Mouse (Mus musculus): Measurements from ENCODE around the gene Gm20388. TPM values are rescaled to one million over a fixed set of nuclear protein-coding genes. Genes with fewer than 3 reads are reported as not detected.

Gm20388 gene
- polyA plus RNA-seq, 1 experiment from 2014 or later = not detected

DNA sequence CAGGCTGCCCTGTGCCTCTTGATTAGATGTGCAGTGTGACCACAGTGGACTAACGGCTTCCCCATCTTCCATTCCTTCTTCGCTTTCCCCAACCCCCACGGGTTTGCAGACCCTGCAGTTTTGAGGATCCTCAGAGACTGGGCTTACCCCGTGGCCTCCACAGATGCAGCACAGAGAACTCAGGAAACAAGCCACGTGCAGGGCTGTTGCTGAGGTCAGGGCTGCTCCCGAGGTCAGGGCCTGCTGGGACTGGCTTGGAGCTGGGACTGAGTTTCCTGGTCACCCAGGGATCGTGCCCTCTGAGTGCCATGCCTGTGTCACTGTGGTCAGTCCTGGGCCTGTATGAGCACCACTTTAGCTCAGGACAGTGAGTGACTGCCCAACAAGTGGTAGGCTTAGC, 2554.3 kb downstream of the Gm20388 start:
- no peak for ATAC-seq (replicated peaks)
- H3K4me3 ChIP-seq = no peak overlapping the region

GRCm38 (mm10) chr8:122467816-122468215, 2557.2 kb downstream of the Gm20388 start:
- peaks cover 24% of the 10 kb centered on the region for H3K36me3 ChIP-seq
- WGBS = 87% methylated on average over 13 of the region's 13 CpGs

More for the DNA sequence above, 2554.3 kb downstream of the Gm20388 start:
- Histone ChIP-seq H3K27ac (replicated peaks) (no peak overlapping the region), H3K27me3 (peaks cover 27% of the 10 kb centered on the region), H3K9me3 (no peaks in the 10 kb centered on the region), H3K4me2 (replicated peaks) (no peak overlapping the region), H3K9ac (replicated peaks) (no peak overlapping the region), H3K36me3 (peaks cover 20% of the 10 kb centered on the region), H3K4me1 (peaks cover 10% of the 10 kb centered on the region)
- WGBS = 74% methylated on average over 7 of the region's 7 CpGs

DNA sequence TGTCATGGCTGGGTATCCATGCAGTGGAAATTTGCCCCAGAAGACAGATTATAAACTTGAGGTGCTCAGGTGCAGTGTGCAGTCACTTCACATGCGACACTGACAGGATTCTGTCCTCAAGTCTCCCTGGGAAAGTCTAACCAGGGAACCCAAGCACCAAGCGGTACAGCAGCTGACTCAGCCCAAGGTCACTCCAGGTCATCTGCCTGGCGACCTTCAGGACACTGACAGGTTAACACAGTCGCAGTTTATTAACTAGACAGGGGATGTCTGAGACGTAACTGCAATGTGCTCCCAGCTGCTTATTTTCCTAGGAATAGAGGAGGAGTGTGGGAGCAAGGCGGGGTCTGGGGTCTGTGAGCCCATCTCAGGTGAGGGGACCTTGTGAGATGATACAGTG, 2558.8 kb downstream of the Gm20388 start:
- Histone ChIP-seq H3K27ac (replicated peaks) (no peak overlapping the region), H3K4me1 (peaks cover 4% of the 10 kb centered on the region), H3K4me2 (replicated peaks) (no peak overlapping the region), H3K4me3 (no peak overlapping the region), H3K27me3 (no peaks in the 10 kb centered on the region), H3K9ac (replicated peaks) (no peak overlapping the region), H3K9me3 (no peaks in the 10 kb centered on the region), H3K36me3 (peaks cover 28% of the 10 kb centered on the region)
- ATAC-seq (replicated peaks) = no peak
- WGBS = 88% methylated on average over 6 of the region's 6 CpGs

More at GRCm38 (mm10) chr8:122467816-122468215, 2557.2 kb downstream of the Gm20388 start:
- Histone ChIP-seq H3K4me3 (no peak overlapping the region), H3K4me2 (replicated peaks) (no peak overlapping the region), H3K4me1 (no peaks in the 10 kb centered on the region), H3K27ac (replicated peaks) (no peak overlapping the region), H3K27me3 (0 out of 2 replicates have a peak, but pooled peaks cover 3% of the 10 kb centered on the region), H3K9me3 (no peaks in the 10 kb centered on the region), H3K9ac (replicated peaks) (no peak overlapping the region)
- no peak for ATAC-seq (replicated peaks)

DNA sequence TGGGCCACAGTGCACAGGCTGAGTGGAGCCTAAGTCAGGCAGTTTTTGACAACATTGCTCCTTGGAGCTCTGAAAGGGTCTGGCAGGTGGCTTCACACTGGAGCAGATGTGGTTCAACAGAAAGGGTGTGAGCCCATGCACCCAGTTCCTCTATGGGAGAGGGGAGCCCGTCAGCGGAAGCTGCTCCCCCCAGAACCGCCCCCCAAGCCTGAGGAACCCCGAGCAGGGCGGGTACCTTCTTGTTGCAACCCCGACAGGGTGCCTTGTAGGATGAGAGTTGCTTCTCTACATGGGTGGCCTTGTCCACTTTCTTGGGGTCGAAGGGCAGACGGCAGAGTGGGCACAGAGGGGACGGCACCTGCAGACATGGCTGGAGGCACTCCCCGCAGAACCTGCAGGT, 2559.3 kb downstream of the Gm20388 start:
- H3K27ac ChIP-seq (replicated peaks) = no peak overlapping the region
- H3K9me3 ChIP-seq = no peaks in the 10 kb centered on the region
- H3K27me3 ChIP-seq = no peaks in the 10 kb centered on the region
- H3K4me2 ChIP-seq (replicated peaks) = no peak overlapping the region
- ATAC-seq (replicated peaks) = no peak
- peaks cover 9% of the 10 kb centered on the region for H3K4me1 ChIP-seq
- H3K9ac ChIP-seq (replicated peaks) = no peak overlapping the region
- no peak overlapping the region for H3K4me3 ChIP-seq
- 85% methylated on average over 10 of the region's 10 CpGs for WGBS
- H3K36me3 ChIP-seq = peaks cover 28% of the 10 kb centered on the region

- Histone ChIP-seq H3K4me3 (no peak overlapping the region), H3K36me3 (peaks cover 28% of the 10 kb centered on the region), H3K27ac (replicated peaks) (no peak overlapping the region), H3K4me1 (peaks cover 13% of the 10 kb centered on the region), H3K9me3 (no peaks in the 10 kb centered on the region), H3K27me3 (no peaks in the 10 kb centered on the region), H3K4me2 (replicated peaks) (no peak overlapping the region), H3K9ac (replicated peaks) (no peak overlapping the region)
- no peak for ATAC-seq (replicated peaks)
- WGBS = 80% methylated on average over 5 of the region's 5 CpGs
Measured at GRCm38 (mm10) chr8:122470691-122471090, 2560.1 kb downstream of the Gm20388 start.

GRCm38 (mm10) chr8:122473911-122474421, 2563.3 kb downstream of the Gm20388 start:
- no peak overlapping the region for H3K4me3 ChIP-seq
- no peak for ATAC-seq (replicated peaks)
- no peak overlapping the region for H3K27ac ChIP-seq (replicated peaks)
- no peaks in the 10 kb centered on the region for H3K27me3 ChIP-seq
- H3K4me1 ChIP-seq = peaks cover 23% of the 10 kb centered on the region
- 92% methylated on average over 8 of the region's 8 CpGs for WGBS
- H3K4me2 ChIP-seq (replicated peaks) = no peak overlapping the region
- no peaks in the 10 kb centered on the region for H3K9me3 ChIP-seq
- H3K9ac ChIP-seq (replicated peaks) = no peak overlapping the region
- H3K36me3 ChIP-seq = peaks cover 14% of the 10 kb centered on the region

DNA sequence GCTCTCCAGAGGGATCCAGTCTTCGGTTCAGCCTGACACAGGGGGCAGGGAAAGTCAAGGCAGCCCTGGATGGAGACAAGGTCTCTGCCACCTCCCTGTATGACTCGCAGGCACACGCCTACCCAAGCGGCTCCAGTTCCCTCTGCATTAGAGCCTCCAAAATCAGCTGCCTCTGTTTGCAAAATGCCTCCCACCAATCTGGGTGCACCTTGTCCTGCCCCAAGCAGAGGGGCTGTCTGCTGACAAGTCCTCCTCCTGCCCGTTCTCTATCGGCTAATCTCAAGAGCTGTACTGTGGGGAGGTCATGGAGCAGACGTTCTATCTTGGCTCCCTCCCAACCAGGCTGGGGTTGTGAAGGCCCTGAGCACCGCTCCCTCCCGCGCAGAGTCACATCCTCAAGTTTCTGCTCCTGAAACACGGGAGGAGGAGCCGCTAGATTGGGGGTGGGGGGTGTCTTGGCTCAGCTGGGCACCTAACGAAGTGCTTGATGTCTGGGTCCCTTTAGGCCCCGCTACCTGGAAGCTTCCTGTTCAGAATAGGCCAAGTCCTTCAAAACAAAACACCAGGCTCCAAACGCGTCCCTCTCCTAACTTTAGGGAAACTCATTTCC, 2564.4 kb downstream of the Gm20388 start:
- Histone ChIP-seq H3K4me3 (peak overlapping the region; percentile 94), H3K4me2 (replicated peaks) (peak overlapping the region; percentile 86), H3K9me3 (no peaks in the 10 kb centered on the region), H3K27ac (replicated peaks) (peak overlapping the region; percentile 80; the same call in 1 of the 2 replicates), H3K27me3 (no peaks in the 10 kb centered on the region), H3K9ac (replicated peaks) (peak overlapping the region; percentile 90), H3K36me3 (peaks cover 25% of the 10 kb centered on the region), H3K4me1 (peaks cover 23% of the 10 kb centered on the region)
- WGBS = 18% methylated on average over 16 of the region's 16 CpGs
- ATAC-seq (replicated peaks) = peak; percentile 5; the same call in 1 of the 2 replicates

DNA sequence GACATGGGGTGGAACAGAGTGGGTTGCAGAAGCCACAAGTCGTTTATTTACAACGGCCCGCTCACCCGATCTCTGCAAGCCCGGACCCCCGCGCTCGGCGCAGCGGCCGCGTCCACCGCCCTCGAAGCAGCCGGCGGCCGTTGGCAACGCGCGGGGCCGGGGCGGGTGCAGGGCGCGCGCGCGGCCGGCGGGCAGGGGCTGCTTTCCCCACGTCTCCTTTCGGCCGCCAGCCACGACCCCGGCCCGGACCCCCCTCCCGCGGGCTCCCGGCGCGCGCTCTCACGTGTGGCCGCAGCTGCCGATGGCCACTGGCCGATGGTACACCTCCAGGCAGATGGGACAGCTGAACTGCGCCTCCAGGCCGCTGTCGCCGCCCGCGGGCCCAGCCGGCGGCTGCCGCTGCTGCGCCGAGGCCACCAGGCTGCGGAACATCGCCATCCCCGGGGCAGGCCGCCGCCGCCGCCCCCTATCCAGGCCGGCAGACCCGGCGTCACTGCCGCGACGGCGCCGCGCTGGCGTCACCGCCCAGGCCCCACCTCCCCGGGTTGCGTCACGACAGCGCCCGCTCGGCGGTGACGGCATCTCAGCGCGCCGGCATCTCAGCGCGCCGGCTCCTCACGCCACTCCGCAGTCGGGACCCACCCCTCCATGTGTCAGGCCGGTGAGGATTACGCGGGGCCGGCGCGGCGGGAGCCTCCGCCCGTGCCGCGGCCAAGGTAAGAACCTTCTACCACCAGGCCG, 2565.1 kb downstream of the Gm20388 start, which contains the start of the genes Rnf166 and Ctu2:
Gene Rnf166, minus strand, starts transcription at position 485 of the 741 bp plus-strand sequence.
Gene Ctu2, plus strand, starts transcription at position 564 of the 741 bp plus-strand sequence.
- Histone ChIP-seq H3K27me3 (no peaks in the 10 kb centered on the region), H3K4me2 (replicated peaks) (peak within 1 kb of the TSS; percentile 86), H3K9me3 (no peaks in the 10 kb centered on the region), H3K36me3 (peaks cover 25% of the 10 kb centered on the region), H3K4me1 (peaks cover 23% of the 10 kb centered on the region), H3K9ac (replicated peaks) (peak within 1 kb of the TSS; percentile 90), H3K27ac (replicated peaks) (peak within 1 kb of the TSS; percentile 80), H3K4me3 (peak within 1 kb of the TSS; percentile 94)
- WGBS = under 1% methylated on average over 93 of the region's 103 CpGs
- ATAC-seq (replicated peaks) = peak; percentile 94

DNA sequence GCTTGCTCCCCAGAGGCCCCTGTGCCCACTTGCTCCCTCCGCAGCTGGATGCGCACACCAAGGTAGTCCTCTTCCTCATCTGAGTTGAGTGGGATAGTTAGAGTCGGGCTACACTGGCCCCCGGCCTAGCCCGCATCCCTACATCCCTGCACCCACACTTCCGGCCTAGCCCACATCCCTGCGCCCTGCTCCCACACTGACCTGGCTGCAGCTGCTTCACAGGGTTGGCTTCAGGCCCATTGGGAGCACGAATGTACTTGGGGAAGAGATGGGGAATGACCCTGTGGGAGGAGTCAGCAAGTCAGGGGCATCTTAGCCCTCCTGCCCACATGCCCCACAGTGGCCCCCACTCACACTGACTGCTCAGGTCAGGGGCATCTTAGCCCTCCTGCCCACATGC, 2571.8 kb downstream of the Gm20388 start:
- Histone ChIP-seq H3K27me3 (no peaks in the 10 kb centered on the region), H3K9me3 (no peaks in the 10 kb centered on the region), H3K4me2 (replicated peaks) (no peak overlapping the region), H3K27ac (replicated peaks) (no peak overlapping the region), H3K9ac (replicated peaks) (no peak overlapping the region), H3K4me1 (no peaks in the 10 kb centered on the region; the same call in 1 of the 2 replicates), H3K4me3 (no peak overlapping the region), H3K36me3 (peaks cover 57% of the 10 kb centered on the region)
- WGBS = 96% methylated on average over 8 of the region's 8 CpGs
- ATAC-seq (replicated peaks) = no peak

DNA sequence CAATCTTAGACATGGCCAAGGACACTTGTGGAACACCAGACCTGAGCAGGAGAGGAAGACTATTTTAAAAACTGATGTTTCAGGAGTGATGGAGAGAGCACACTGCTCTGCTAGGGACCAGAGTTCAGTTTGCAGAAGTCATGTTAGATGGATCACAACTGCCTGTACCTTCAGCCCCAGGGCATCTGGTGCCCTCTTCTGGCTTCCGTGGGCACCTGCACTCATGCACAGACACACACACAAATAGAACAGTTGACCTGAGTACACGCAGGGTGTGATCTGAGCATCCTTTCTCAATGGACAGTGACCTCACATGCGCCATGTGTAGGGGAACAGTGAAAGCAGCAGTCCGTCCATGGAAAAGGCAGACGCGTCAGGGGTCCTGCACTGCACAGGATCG, 2573.2 kb downstream of the Gm20388 start:
- H3K9me3 ChIP-seq = no peaks in the 10 kb centered on the region
- H3K4me2 ChIP-seq (replicated peaks) = no peak overlapping the region
- peaks cover 52% of the 10 kb centered on the region for H3K36me3 ChIP-seq
- no peak for ATAC-seq (replicated peaks)
- no peak overlapping the region for H3K27ac ChIP-seq (replicated peaks)
- H3K27me3 ChIP-seq = no peaks in the 10 kb centered on the region
- H3K9ac ChIP-seq (replicated peaks) = no peak overlapping the region
- WGBS = 95% methylated on average over 7 of the region's 7 CpGs
- H3K4me3 ChIP-seq = no peak overlapping the region
- H3K4me1 ChIP-seq = peaks cover 4% of the 10 kb centered on the region; the same call in 1 of the 2 replicates

GRCm38 (mm10) chr8:122484831-122485230, 2574.2 kb downstream of the Gm20388 start:
- Histone ChIP-seq H3K9me3 (no peaks in the 10 kb centered on the region), H3K4me2 (replicated peaks) (no peak overlapping the region), H3K9ac (replicated peaks) (no peak overlapping the region), H3K4me3 (no peak overlapping the region), H3K4me1 (peaks cover 4% of the 10 kb centered on the region; the same call in 1 of the 2 replicates), H3K27me3 (no peaks in the 10 kb centered on the region), H3K36me3 (peaks cover 42% of the 10 kb centered on the region), H3K27ac (replicated peaks) (no peak overlapping the region)
- WGBS = 93% methylated on average over 12 of the region's 12 CpGs
- no peak for ATAC-seq (replicated peaks)

GRCm38 (mm10) chr8:122488387-122488786, 2577.7 kb downstream of the Gm20388 start:
- H3K27me3 ChIP-seq = no peaks in the 10 kb centered on the region
- H3K4me1 ChIP-seq = peaks cover 4% of the 10 kb centered on the region; the same call in 1 of the 2 replicates
- no peak overlapping the region for H3K9ac ChIP-seq (replicated peaks)
- H3K4me2 ChIP-seq (replicated peaks) = no peak overlapping the region
- H3K4me3 ChIP-seq = no peak overlapping the region
- 0 out of 2 replicates have a peak, but pooled peaks have one; percentile 35 for ATAC-seq (replicated peaks)
- H3K9me3 ChIP-seq = no peaks in the 10 kb centered on the region
- peaks cover 13% of the 10 kb centered on the region for H3K36me3 ChIP-seq
- no peak overlapping the region for H3K27ac ChIP-seq (replicated peaks)
- 82% methylated on average over 9 of the region's 9 CpGs for WGBS

All from forebrain, embryonic 15.5 days (tissue).